Mouse (Mus musculus): ENCODE measurements around the gene Agmat. TPM values are rescaled to one million over a fixed set of nuclear protein-coding genes. Genes with fewer than 3 reads are reported as not detected.

Gene Agmat
- polyA plus RNA-seq (2014; fragmentation: Nextera tagmentation; extraction: Ambion mirVana): not detected in 2 replicates

DNA sequence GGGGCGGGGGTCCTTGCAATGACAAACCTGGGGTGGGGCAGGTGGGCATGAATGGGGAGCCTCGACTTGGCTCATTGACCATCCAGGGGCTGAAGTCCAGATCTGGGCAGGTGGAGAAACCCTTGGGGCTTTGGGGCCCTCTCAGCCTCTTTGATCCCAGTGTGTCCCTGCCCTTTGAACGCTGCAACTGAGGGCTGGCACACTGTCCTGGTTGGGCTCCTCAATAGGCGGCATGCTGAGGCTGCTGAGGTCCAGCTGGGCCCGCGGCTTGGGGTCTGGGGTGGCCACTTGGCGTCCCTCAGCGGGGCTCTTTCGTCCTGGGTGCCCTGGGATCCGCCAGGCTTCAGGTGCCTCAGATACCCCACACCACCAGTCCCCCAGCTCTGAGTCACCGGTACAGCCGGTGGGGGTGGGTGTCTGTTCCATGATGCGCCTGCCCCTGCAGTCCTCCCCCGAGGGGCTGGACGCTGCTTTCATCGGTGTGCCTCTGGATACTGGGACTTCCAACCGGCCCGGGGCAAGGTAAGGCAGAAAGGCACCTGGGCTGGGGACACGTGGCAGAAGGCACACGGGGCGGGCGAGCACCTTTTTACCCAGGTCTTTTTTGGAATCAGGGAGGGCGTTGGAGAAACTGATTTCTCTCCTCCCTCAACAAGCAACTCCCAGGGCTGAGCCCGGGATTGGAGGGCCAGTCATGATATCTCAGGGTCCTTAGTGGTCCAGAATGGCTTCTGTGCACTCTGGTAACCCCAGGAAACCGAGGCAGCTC, at the start of gene Agmat:
TSS of gene Agmat (plus strand) at position 95 of the 769 bp plus-strand sequence.
- DNase-seq (ENCODE audit: low spot score, missing footprints): no peak
- Histone ChIP-seq H3K4me2 (no peak within 1 kb of the TSS), H3K4me3 (ENCODE audit: low read depth, low read length) (no peak within 1 kb of the TSS), H3K36me3 (ENCODE audit: control insufficient read depth, insufficient read depth, low read length) (no peaks in the 10 kb centered on the region), H3K27ac (ENCODE audit: low read depth, low read length) (no peak within 1 kb of the TSS), H3K27me3 (ENCODE audit: control insufficient read depth, insufficient read depth, low read length) (no peaks in the 10 kb centered on the region), H3K9me3 (ENCODE audit: control insufficient read depth, low read length) (no peaks in the 10 kb centered on the region), H3K9ac (ENCODE audit: low read length) (no peak within 1 kb of the TSS), H3K4me1 (ENCODE audit: control insufficient read depth, insufficient read depth, low read length) (no peaks in the 10 kb centered on the region)
- ATAC-seq (ENCODE audit: low FRiP score): no peak
- 24% methylated on average over 25 of the region's 25 CpGs for WGBS

DNA sequence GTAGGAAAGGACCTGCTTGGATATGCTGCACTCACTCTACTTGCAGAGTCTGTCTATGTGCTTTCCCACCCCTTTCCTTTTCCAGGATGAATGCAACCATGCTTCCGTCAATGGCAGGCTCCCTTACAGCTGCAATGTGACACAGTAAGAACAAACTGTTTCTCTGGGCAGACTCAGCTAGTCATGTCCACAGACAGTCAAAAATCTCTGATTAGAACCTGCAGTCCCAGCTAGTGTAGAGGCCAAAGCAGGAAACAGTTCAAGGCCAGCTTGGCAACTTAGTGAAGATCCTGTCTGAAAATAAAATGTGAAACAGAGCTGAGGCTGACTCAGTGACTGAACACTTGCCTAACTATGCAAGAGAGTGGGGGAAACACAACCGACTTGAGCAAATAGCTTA, 41.8 kb upstream of the Agmat start:
- no peak overlapping the region for H3K27ac ChIP-seq (ENCODE audit: low read depth, low read length)
- H3K4me3 ChIP-seq (ENCODE audit: low read depth, low read length): no peak overlapping the region
- no peak overlapping the region for H3K9ac ChIP-seq (ENCODE audit: low read length)
- 98% methylated on average over 2 of the region's 2 CpGs for WGBS
- H3K4me1 ChIP-seq (ENCODE audit: control insufficient read depth, insufficient read depth, low read length): no peaks in the 10 kb centered on the region
- DNase-seq (ENCODE audit: low spot score, missing footprints) (no peak), ATAC-seq (ENCODE audit: low FRiP score) (no peak)
- H3K9me3 ChIP-seq (ENCODE audit: control insufficient read depth, low read length): no peaks in the 10 kb centered on the region
- no peak overlapping the region for H3K4me2 ChIP-seq
- H3K36me3 ChIP-seq (ENCODE audit: control insufficient read depth, insufficient read depth, low read length): peaks cover 25% of the 10 kb centered on the region
- no peaks in the 10 kb centered on the region for H3K27me3 ChIP-seq (ENCODE audit: control insufficient read depth, insufficient read depth, low read length)

DNA sequence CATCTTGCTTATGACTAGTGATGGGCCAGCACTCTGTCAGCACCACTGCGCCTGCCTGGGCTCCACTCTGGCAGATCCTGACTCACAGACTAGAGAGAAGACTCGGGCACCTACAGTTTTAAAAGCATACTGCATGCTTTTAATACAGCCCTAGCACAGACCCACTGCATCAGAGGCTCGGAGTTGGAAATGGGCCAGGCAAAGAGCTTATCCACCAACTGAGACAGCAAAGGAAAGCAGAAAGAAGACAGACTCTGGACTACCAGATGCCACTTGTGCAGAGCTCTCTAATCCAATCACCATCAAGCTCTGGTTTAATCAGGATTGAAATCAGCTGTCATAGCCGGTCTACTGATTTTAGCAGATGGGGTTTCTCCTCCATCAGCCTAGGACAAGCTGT, 41.1 kb upstream of the Agmat start:
- Histone ChIP-seq H3K36me3 (ENCODE audit: control insufficient read depth, insufficient read depth, low read length) (peaks cover 26% of the 10 kb centered on the region), H3K4me1 (ENCODE audit: control insufficient read depth, insufficient read depth, low read length) (no peaks in the 10 kb centered on the region), H3K4me2 (no peak overlapping the region), H3K27me3 (ENCODE audit: control insufficient read depth, insufficient read depth, low read length) (no peaks in the 10 kb centered on the region), H3K9ac (ENCODE audit: low read length) (no peak overlapping the region), H3K4me3 (ENCODE audit: low read depth, low read length) (no peak overlapping the region), H3K9me3 (ENCODE audit: control insufficient read depth, low read length) (no peaks in the 10 kb centered on the region), H3K27ac (ENCODE audit: low read depth, low read length) (no peak overlapping the region)
- 91% methylated on average over 4 of the region's 4 CpGs for WGBS
- DNase-seq (ENCODE audit: low spot score, missing footprints) (no peak), ATAC-seq (ENCODE audit: low FRiP score) (no peak)

DNA sequence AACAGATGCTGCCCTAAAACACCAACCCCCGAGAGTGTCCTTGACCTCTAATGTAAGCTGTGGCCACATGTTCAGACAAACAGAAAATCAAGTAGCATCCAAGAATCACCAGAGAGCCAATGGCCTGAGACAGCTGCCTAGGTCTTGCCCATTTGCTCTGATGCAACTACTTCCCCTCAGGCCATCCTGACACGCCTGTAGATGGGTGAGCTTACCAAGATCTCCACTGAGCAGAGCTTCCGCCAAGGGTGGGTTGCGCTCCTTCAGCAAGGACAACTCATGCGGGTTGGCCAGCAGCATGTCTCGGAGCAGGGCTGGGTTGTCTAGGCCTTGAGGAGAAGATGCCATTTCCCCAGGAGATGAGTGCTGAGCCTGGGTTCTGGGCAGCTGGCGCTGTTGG, 38.5 kb upstream of the Agmat start:
- H3K27me3 ChIP-seq (ENCODE audit: control insufficient read depth, insufficient read depth, low read length): no peaks in the 10 kb centered on the region
- no peak overlapping the region for H3K4me3 ChIP-seq (ENCODE audit: low read depth, low read length)
- 90% methylated on average over 7 of the region's 7 CpGs for WGBS
- H3K4me2 ChIP-seq: no peak overlapping the region
- peaks cover 26% of the 10 kb centered on the region for H3K36me3 ChIP-seq (ENCODE audit: control insufficient read depth, insufficient read depth, low read length)
- H3K27ac ChIP-seq (ENCODE audit: low read depth, low read length): no peak overlapping the region
- DNase-seq (ENCODE audit: low spot score, missing footprints) (no peak), ATAC-seq (ENCODE audit: low FRiP score) (no peak)
- H3K9ac ChIP-seq (ENCODE audit: low read length): no peak overlapping the region
- H3K4me1 ChIP-seq (ENCODE audit: control insufficient read depth, insufficient read depth, low read length): no peaks in the 10 kb centered on the region
- no peaks in the 10 kb centered on the region for H3K9me3 ChIP-seq (ENCODE audit: control insufficient read depth, low read length)

DNA sequence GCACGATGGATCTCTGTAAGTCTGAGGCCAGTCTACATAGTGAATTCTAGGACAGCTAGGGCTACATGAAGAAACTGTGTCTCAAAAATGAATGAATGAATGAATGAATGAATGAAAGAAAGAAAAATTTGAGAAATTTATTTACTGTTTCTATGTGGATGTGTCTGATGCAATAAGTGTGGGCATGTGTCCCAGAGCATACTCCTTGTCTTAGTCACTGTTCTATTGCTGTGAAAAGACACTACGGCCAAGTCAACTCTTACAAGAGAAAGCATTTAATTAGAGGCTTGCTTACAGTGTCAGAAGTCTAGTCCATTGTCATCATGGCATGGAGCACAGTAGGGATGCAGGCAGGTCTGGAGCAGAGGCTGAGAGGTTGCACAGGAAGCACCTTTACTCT, 37.5 kb upstream of the Agmat start:
- WGBS: 93% methylated on average over 2 of the region's 2 CpGs
- peaks cover 26% of the 10 kb centered on the region for H3K36me3 ChIP-seq (ENCODE audit: control insufficient read depth, insufficient read depth, low read length)

DNA sequence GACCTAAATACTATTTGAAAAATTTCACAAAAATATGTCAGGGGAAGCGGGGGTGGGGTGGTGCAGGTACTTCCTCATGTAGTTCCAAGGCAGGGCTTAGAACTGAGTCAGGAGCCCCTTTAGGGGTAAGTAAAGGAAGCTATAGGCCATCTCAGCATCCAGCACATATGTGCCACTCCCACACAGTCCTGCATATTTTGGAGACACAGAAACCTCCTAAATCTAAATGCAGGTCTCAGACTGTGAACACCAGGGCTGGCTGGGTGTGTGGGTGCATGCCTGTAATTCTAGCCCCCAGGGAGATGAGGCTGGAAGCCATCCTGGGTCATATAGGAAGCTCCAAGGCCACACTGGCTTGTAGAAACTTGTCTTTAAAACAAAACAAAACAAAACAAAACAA, 35.2 kb upstream of the Agmat start:
- Histone ChIP-seq H3K4me1 (ENCODE audit: control insufficient read depth, insufficient read depth, low read length) (no peaks in the 10 kb centered on the region), H3K4me3 (ENCODE audit: low read depth, low read length) (no peak overlapping the region), H3K36me3 (ENCODE audit: control insufficient read depth, insufficient read depth, low read length) (peaks cover 19% of the 10 kb centered on the region; the same call in 1 of the 2 replicates), H3K9ac (ENCODE audit: low read length) (no peak overlapping the region), H3K27me3 (ENCODE audit: control insufficient read depth, insufficient read depth, low read length) (no peaks in the 10 kb centered on the region), H3K4me2 (no peak overlapping the region), H3K9me3 (ENCODE audit: control insufficient read depth, low read length) (no peaks in the 10 kb centered on the region), H3K27ac (ENCODE audit: low read depth, low read length) (no peak overlapping the region)
- no peak for ATAC-seq (ENCODE audit: low FRiP score)
- 97% methylated on average over 1 of the region's 1 CpGs for WGBS
- no peak for DNase-seq (ENCODE audit: low spot score, missing footprints)

More for the DNA sequence above, 37.5 kb upstream of the Agmat start:
- Histone ChIP-seq H3K4me2 (no peak overlapping the region), H3K4me1 (ENCODE audit: control insufficient read depth, insufficient read depth, low read length) (no peaks in the 10 kb centered on the region), H3K4me3 (ENCODE audit: low read depth, low read length) (no peak overlapping the region), H3K9me3 (ENCODE audit: control insufficient read depth, low read length) (no peaks in the 10 kb centered on the region), H3K27me3 (ENCODE audit: control insufficient read depth, insufficient read depth, low read length) (no peaks in the 10 kb centered on the region), H3K9ac (ENCODE audit: low read length) (no peak overlapping the region), H3K27ac (ENCODE audit: low read depth, low read length) (no peak overlapping the region)
- DNase-seq (ENCODE audit: low spot score, missing footprints): no peak
- no peak for ATAC-seq (ENCODE audit: low FRiP score)

DNA sequence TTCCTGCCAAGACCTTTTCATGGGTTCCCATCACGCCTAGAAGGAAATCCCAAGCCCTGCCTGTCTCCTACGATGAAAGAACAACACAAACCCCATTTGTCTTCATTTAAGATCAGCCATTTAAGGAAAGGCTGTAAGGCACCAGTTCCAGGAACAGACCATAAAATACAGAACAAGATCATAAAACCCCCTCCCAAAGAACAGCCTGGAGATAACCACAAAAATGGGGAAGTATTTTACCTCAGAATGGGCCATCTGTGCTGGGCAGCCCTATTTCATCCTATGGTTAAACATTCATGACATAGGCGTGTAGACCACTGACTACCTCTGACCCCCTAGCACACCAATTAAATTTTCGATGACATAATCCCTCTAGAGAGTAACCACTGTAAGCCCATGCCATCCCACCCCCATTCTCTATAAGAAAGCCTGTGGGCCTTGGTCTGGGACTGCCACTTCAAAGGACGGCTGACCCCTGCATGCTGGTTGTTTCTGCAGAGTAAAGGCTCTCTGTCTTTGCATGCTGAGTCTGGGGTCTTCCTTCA, 32.8 kb upstream of the Agmat start:
- Histone ChIP-seq H3K9ac (ENCODE audit: low read length) (no peak overlapping the region), H3K4me2 (no peak overlapping the region), H3K36me3 (ENCODE audit: control insufficient read depth, insufficient read depth, low read length) (peaks cover 8% of the 10 kb centered on the region; the same call in 1 of the 2 replicates), H3K9me3 (ENCODE audit: control insufficient read depth, low read length) (no peaks in the 10 kb centered on the region), H3K4me3 (ENCODE audit: low read depth, low read length) (no peak overlapping the region), H3K4me1 (ENCODE audit: control insufficient read depth, insufficient read depth, low read length) (no peaks in the 10 kb centered on the region), H3K27me3 (ENCODE audit: control insufficient read depth, insufficient read depth, low read length) (no peaks in the 10 kb centered on the region), H3K27ac (ENCODE audit: low read depth, low read length) (no peak overlapping the region)
- 74% methylated on average over 5 of the region's 5 CpGs for WGBS
- DNase-seq (ENCODE audit: low spot score, missing footprints) (no peak), ATAC-seq (ENCODE audit: low FRiP score) (no peak)

DNA sequence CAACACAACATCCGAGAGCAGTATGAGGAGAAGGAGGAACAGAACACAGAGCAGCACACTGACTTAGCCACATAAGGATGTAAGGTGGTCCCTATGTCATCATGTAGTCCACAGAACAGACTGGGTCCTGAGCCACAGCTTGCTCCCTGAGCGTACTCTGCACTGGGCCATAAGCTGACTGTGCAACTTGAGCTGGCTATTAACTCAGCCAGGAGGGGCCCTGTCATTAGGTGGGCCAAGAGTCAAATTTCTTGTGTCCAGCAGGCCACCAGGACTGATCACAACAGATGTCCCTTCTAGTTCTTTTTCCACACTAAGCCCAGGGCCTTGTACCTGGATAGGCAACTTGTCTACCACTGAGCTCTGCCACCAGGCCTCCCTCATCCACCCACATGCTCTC, 31.4 kb upstream of the Agmat start:
- Histone ChIP-seq H3K4me2 (no peak overlapping the region), H3K27ac (ENCODE audit: low read depth, low read length) (no peak overlapping the region), H3K9ac (ENCODE audit: low read length) (no peak overlapping the region), H3K4me3 (ENCODE audit: low read depth, low read length) (no peak overlapping the region), H3K36me3 (ENCODE audit: control insufficient read depth, insufficient read depth, low read length) (peaks cover 2% of the 10 kb centered on the region; the same call in 1 of the 2 replicates), H3K27me3 (ENCODE audit: control insufficient read depth, insufficient read depth, low read length) (no peaks in the 10 kb centered on the region), H3K9me3 (ENCODE audit: control insufficient read depth, low read length) (no peaks in the 10 kb centered on the region), H3K4me1 (ENCODE audit: control insufficient read depth, insufficient read depth, low read length) (no peaks in the 10 kb centered on the region)
- no peak for DNase-seq (ENCODE audit: low spot score, missing footprints)
- 82% methylated on average over 2 of the region's 2 CpGs for WGBS
- no peak for ATAC-seq (ENCODE audit: low FRiP score)

DNA sequence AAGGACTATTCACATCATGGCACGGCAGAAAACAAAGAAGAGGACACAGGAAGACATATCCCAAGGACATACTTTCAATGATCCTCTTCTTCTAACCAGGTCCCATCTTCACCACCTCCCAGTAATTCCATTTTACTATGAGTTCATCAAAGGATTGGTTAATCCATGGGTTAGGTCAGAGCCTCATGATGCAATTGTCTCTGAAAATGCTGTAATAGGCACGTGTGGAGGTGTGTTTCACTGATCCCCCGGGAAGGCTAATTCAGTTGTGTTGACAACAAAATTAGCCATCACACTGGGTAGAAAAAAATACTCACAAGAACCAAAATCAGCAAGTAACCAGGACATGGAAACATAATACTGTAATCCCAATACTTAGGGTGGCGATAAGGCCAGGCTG, 28.8 kb upstream of the Agmat start:
- ATAC-seq (ENCODE audit: low FRiP score) (no peak), DNase-seq (ENCODE audit: low spot score, missing footprints) (no peak)
- Histone ChIP-seq H3K9ac (ENCODE audit: low read length) (no peak overlapping the region), H3K4me1 (ENCODE audit: control insufficient read depth, insufficient read depth, low read length) (peaks cover 8% of the 10 kb centered on the region; the same call in 1 of the 2 replicates), H3K27ac (ENCODE audit: low read depth, low read length) (no peak overlapping the region), H3K27me3 (ENCODE audit: control insufficient read depth, insufficient read depth, low read length) (no peaks in the 10 kb centered on the region), H3K36me3 (ENCODE audit: control insufficient read depth, insufficient read depth, low read length) (no peaks in the 10 kb centered on the region; the same call in 1 of the 2 replicates), H3K4me2 (no peak overlapping the region), H3K9me3 (ENCODE audit: control insufficient read depth, low read length) (no peaks in the 10 kb centered on the region), H3K4me3 (ENCODE audit: low read depth, low read length) (no peak overlapping the region)
- 91% methylated on average over 4 of the region's 4 CpGs for WGBS
